Mouse (Mus musculus) lung, adult 2 months (tissue): Measurements from ENCODE around the gene Ifit2.
A peak's percentile ranks its signal among the peaks of the same experiment; 100 is the strongest.

Experiments
- CTCF ChIP-seq: fragments of 200-500 bp; IDR thresholded peaks from 2 replicates; pipeline ENCODE4 v1.5.1; 2011; ENCODE audit warnings: mild to moderate bottlenecking, low read length, control low read depth; ENCODE audit not compliant: insufficient read depth
- POLR2A ChIP-seq: fragments of 200-500 bp; IDR thresholded peaks from 2 replicates; pipeline ENCODE4 v1.6.1; 2011; ENCODE audit warnings: low read depth, mild to moderate bottlenecking, control low read depth, low read length, borderline replicate concordance; ENCODE audit errors: extremely low read depth

- peak; percentile 48; the same call in 1 of the 2 replicates for TF ChIP-seq POLR2A
- TF ChIP-seq CTCF: peak; percentile 68
Observed at GRCm38 (mm10) chr19:34550534-34551223, at the start of gene Ifit2.
